Mouse (Mus musculus) cerebellum, adult 2 months (tissue): ENCODE measurements around the gene Tmem79. TPM values are rescaled to one million over a fixed set of nuclear protein-coding genes. Genes with fewer than 3 reads are reported as not detected.

Source experiments
- DNase-seq, 2 experiments: peaks; one replicate each; pipeline ENCODE4 v3.0.0; 2021
- H3K27ac ChIP-seq: fragments of 200-500 bp; 2 replicates; pipeline ENCODE4 v1.5.1; 2012; ENCODE audit warnings: low read length, control low read depth, inconsistent platforms; ENCODE audit not compliant: insufficient read depth
- H3K27me3 ChIP-seq: fragments of 200-500 bp; 2 replicates; pipeline ENCODE4 v1.6.1; 2012; ENCODE audit warnings: inconsistent platforms, mild to moderate bottlenecking, low read length, moderate library complexity; ENCODE audit not compliant: control insufficient read depth, insufficient read depth
- H3K4me1 ChIP-seq: fragments of 200-500 bp; 2 replicates; pipeline ENCODE4 v1.6.1; 2011; ENCODE audit warnings: low read length; ENCODE audit not compliant: control insufficient read depth, insufficient read depth
- H3K4me3 ChIP-seq: fragments of 200-500 bp; replicated peaks from 2 replicates; pipeline ENCODE3; 2011; ENCODE audit warnings: mild to moderate bottlenecking, low read depth, low read length, control low read depth; ENCODE audit not compliant: insufficient read depth
- CTCF ChIP-seq: fragments of 200-500 bp; IDR thresholded peaks from 2 replicates; pipeline ENCODE4 v1.5.1; 2011; ENCODE audit warnings: low read depth, mild to moderate bottlenecking, control low read depth, low read length, moderate library complexity, borderline replicate concordance; ENCODE audit not compliant: insufficient read depth
- POLR2A ChIP-seq: fragments of 200-500 bp; IDR thresholded peaks from 2 replicates; pipeline ENCODE4 v1.6.1; 2011; ENCODE audit warnings: low read length, control low read depth, borderline replicate concordance; ENCODE audit not compliant: insufficient read depth
- WGBS: fragments of 180-500 bp; shearing (Covaris S2); methylation state at CpG from one replicate; pipeline ENCODE4 v1.1.7; 2018; 5-methylcytosine and 5-hydroxymethylcytosine counted together
- polyA plus RNA-seq: library from polyadenylated mRNA; depleted of rRNA; stranded (reverse); fragments of >200 nt; gene quantifications from 2 replicates; pipeline ENCODE4 v1.2.3, GENCODE M21; 2012; rRNA removed

Tmem79 gene
- polyA plus RNA-seq, 1 experiment, result 1.3 TPM

GRCm38 (mm10) chr3:88280035-88280434 lies 55.9 kb downstream of the Tmem79 start:
- DNase-seq, result no peak
- Histone ChIP-seq H3K4me3 (no peak overlapping the region), H3K27me3 (no peaks in the 10 kb centered on the region), H3K27ac (no peak overlapping the region), H3K4me1 (no peaks in the 10 kb centered on the region)
- WGBS, result 92% methylated on average over 2 of the region's 2 CpGs
- no peak for TF ChIP-seq POLR2A
- no peak for TF ChIP-seq CTCF

Other genes with a start within 250 kb of the Tmem79 start
- 102 and 116 TPM in 2 replicates for gene Mef2d, start 193.8 kb downstream of the Tmem79 start, polyA plus RNA-seq
- gene Rhbg, start 81.4 kb downstream of the Tmem79 start, polyA plus RNA-seq, result 0.08 and 0.17 TPM in 2 replicates
- 0.10 TPM in 1 of 2 replicates, not detected in the other for gene Gm38392, start 48.9 kb downstream of the Tmem79 start, polyA plus RNA-seq
- 4.0 and 4.2 TPM in 2 replicates for gene Tsacc, start 39.1 kb downstream of the Tmem79 start, polyA plus RNA-seq
- 189 and 197 TPM in 2 replicates for gene Cct3, start 39.0 kb downstream of the Tmem79 start, polyA plus RNA-seq
- 109 and 110 TPM in 2 replicates for gene Glmp, start 11.1 kb downstream of the Tmem79 start, polyA plus RNA-seq
- gene Smg5, start 112 bp upstream of the Tmem79 start, polyA plus RNA-seq, result 103 and 115 TPM in 2 replicates
- 74.2 and 81.5 TPM in 2 replicates for gene Paqr6, start 28.4 kb upstream of the Tmem79 start, polyA plus RNA-seq
- gene Bglap3, start 36.6 kb upstream of the Tmem79 start, polyA plus RNA-seq, result 0.41 and 0.65 TPM in 2 replicates
- 2.1 TPM in 1 of 2 replicates, not detected in the other for gene Bglap2, start 42.6 kb upstream of the Tmem79 start, polyA plus RNA-seq
- gene Bglap, start 48.3 kb upstream of the Tmem79 start, polyA plus RNA-seq, result 0.57 TPM in 1 of 2 replicates, not detected in the other
- gene Pmf1, start 74.2 kb upstream of the Tmem79 start, polyA plus RNA-seq, result 13.8 and 14.5 TPM in 2 replicates
- 57.6 and 61.2 TPM in 2 replicates for gene Slc25a44, start 89.0 kb upstream of the Tmem79 start, polyA plus RNA-seq
- 31.6 and 31.8 TPM in 2 replicates for gene Sema4a, start 125.0 kb upstream of the Tmem79 start, polyA plus RNA-seq
- 51.4 and 57.1 TPM in 2 replicates for gene Lmna, start 173.8 kb upstream of the Tmem79 start, polyA plus RNA-seq
- 1.2 and 1.3 TPM in 2 replicates for gene Mex3a, start 196.2 kb upstream of the Tmem79 start, polyA plus RNA-seq
- 0.46 and 1.4 TPM in 2 replicates for gene Rab25, start 212.2 kb upstream of the Tmem79 start, polyA plus RNA-seq
- 143 and 159 TPM in 2 replicates for gene Lamtor2, start 216.9 kb upstream of the Tmem79 start, polyA plus RNA-seq
- 86.4 and 87.3 TPM in 2 replicates for gene Ubqln4, start 217.6 kb upstream of the Tmem79 start, polyA plus RNA-seq
- 141 and 142 TPM in 2 replicates for gene Ssr2, start 239.7 kb upstream of the Tmem79 start, polyA plus RNA-seq